Mouse (Mus musculus) ES-Bruce4 (cell line): ENCODE results near the gene Cbx7.

Experiments
- EP300 ChIP-seq: IDR thresholded peaks from 2 replicates; pipeline ENCODE4 v1.6.1; 2011; ENCODE audit warnings: low read depth, low read length; ENCODE audit not compliant: insufficient read depth
- POLR2A ChIP-seq: IDR thresholded peaks from one replicate; pipeline ENCODE4 v1.8.1; 2011; ENCODE audit warnings: low read length; ENCODE audit not compliant: insufficient read depth

DNA sequence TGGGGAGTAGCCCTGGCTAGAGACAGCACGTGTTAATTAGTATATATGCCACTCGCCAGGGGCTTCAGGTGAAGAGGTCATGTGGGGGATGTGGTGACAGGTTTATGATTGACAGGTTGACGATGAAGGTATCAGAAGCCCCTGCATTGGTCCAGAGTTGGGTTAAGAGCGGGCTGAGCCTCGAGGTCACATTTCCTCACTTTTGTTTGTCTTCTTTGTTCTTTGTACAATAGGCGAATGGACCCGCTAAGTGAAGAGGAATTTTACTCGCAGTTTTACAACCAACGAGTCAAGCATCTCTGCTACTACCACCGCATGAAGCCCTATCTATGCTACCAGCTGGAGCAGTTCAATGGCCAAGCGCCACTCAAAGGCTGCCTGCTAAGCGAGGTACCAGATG lies 65.7 kb downstream of the Cbx7 start:
- TF ChIP-seq POLR2A (no peak), EP300 (no peak)
